Mouse (Mus musculus) left cerebral cortex, adult 8-10 months (tissue): Measurements from ENCODE around the gene Gpalpp1. TPM values are rescaled to one million over a fixed set of nuclear protein-coding genes. Genes with fewer than 3 reads are reported as not detected.

Source experiments
- total RNA-seq, 4 experiments: library from RNA; stranded (reverse); gene quantifications; 2 replicates each; pipeline ENCODE4 v1.2.4; 2022

Gpalpp1 gene
- total RNA-seq, 4 experiments from 2014 or later: 21.9 to 25.0 (median 23.4) TPM

Other genes with a start within 250 kb of the Gpalpp1 start
- gene Kctd4, start 155.8 kb downstream of the Gpalpp1 start, total RNA-seq: 10 to 100 TPM; 12.4 to 17.7 (median 13.7) TPM
- gene Gtf2f2, start 99.9 kb downstream of the Gpalpp1 start, total RNA-seq: 10 to 100 TPM; 14.3 to 16.8 (median 16.0) TPM
- gene Nufip1, start 131 bp upstream of the Gpalpp1 start, total RNA-seq: 1 to 10 TPM; 7.5 to 8.5 (median 8.0) TPM